Mouse (Mus musculus): ENCODE data around the gene Nxpe3.
A peak's percentile ranks its signal among the peaks of the same experiment; 100 is the strongest.

Gene Nxpe3

GRCm38 (mm10) chr16:55809779-55810514, 85.1 kb downstream of the Nxpe3 start:
- DNase-seq (ENCODE audit: low read depth, low spot score), result no peak

DNA sequence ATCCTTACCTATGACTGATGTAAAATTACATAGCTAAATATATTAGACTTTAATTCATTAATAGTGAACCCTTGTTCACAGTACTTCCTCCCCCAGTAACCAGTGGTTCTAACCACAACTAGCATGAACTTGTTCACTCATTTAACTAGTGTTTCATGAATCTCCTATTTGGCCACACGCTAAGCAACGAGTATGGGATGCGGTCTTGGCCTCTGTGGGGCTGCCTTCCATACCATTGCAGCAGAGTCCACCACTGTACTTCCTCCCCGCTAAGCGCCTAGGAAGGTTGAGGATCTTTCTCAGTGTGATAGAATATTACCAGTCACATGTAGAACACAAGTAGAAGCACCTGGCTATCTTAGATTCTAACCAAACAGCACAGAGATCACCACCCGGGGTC, 85.7 kb downstream of the Nxpe3 start:
- DNase-seq (ENCODE audit: low read depth, low spot score), result no peak

GRCm38 (mm10) chr16:55807505-55807932, 87.6 kb downstream of the Nxpe3 start:
- peak; percentile 62 for DNase-seq (ENCODE audit: low read depth, low spot score)

DNA sequence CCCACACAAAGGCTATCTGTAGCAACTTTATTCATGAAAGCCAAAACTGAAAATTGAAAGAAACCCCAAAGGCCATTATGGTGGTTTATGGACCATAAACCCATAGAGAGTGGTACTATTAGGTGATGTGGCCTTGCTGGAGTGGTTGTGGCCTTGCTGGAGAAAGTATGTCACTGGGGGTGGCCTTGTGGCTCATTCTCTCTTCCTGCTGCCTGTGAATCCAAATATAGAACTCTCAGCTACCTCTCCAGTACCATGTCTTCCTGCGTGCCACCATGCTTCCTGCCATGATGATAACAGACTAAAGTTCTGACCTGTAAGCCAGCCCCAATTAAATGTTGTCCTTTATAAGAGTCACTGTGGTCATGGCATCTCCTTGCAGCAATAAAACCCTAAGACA, 90.3 kb downstream of the Nxpe3 start:
- DNase-seq (ENCODE audit: low read depth, low spot score), result no peak

DNA sequence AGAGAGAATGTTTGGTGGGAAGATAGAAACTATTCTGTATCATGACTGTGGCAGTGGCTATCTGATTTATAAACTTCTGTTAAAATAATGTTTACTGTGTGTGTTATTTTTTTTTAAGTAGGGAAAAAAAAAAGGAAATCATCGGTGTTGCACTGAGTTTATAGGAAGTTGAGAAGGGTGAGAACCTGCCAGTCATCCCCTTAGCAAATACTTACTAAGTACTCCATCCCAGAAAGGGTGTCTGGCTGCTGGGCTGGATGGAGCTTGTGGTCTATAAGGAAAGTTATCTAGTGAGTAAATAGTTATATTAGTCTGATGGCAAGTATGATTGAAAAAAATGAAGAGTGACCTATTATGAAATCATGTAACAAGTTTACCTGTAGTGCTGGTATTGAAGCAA, 93.5 kb downstream of the Nxpe3 start:
- no peak for DNase-seq (ENCODE audit: low read depth, low spot score)

DNA sequence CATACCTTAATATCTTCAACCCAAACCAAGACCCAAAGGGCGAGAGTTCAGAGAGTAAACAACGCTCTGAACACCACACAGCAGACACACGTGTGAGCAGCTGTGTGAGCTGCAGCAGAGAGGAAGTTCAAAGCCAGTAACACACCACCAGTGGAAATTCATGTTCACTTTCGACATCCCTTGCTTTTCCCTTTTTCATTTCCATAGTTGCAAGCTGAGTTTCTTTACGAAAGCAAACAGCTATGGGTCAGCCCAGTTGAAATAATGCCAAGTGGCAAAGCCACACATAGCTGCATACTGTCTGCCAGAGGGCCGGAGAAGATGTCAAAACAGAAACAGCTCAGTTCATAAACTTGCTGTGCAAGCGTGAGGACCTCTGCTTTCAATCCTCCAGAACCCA, 96.2 kb downstream of the Nxpe3 start:
- no peak for DNase-seq (ENCODE audit: low read depth, low spot score)

DNA sequence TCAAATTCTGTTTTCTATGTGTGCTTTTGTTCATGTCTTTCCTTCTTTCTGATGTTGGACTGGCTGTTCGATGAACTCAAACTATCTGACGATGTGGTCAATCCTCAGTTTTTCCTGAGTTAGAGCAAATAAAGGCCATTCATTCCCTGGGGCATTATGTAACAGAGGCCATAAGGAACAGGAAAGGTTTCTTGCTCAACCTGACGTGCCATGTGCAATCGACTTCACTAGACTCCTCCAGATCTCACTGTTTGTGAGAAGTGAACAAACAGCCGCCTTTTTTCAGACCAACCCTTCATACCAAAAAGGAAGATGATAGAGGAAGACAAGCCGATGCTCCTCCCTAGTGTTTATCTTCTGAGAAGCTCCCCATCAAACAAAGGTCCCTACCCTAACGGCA, 104.8 kb downstream of the Nxpe3 start:
- no peak for DNase-seq (ENCODE audit: low read depth, low spot score)
